Mouse (Mus musculus) limb, embryonic 13.5 days (tissue): ENCODE measurements around the gene Rprd2. TPM values are rescaled to one million over a fixed set of nuclear protein-coding genes. Genes with fewer than 3 reads are reported as not detected.

ENCODE experiments used
- ATAC-seq: fragments of 200-750 bp; cut with Nextera tagmentation; 2 replicates; pipeline ENCODE4 v1.8.0; 2017; ENCODE audit warnings: low read depth, moderate number of reproducible peaks, moderate TSS enrichment; ENCODE audit not compliant: low FRiP score
- H3K27ac ChIP-seq: fragments of 300-500 bp; sonication (generic); 2 replicates; pipeline ENCODE4 v1.5.1; 2015; ENCODE audit warnings: inconsistent platforms, mild to moderate bottlenecking, moderate library complexity
- H3K27me3 ChIP-seq: fragments of 300-500 bp; sonication (generic); 2 replicates; pipeline ENCODE4 v1.6.1; 2015; ENCODE audit warnings: mild to moderate bottlenecking, inconsistent platforms
- H3K36me3 ChIP-seq: fragments of 300-500 bp; sonication (generic); 2 replicates; pipeline ENCODE4 v1.6.1; 2015; ENCODE audit warnings: inconsistent platforms, mild to moderate bottlenecking, moderate library complexity
- H3K4me1 ChIP-seq: fragments of 300-500 bp; sonication (generic); 2 replicates; pipeline ENCODE4 v1.6.1; 2015; ENCODE audit warnings: inconsistent platforms
- H3K4me2 ChIP-seq: fragments of 300-500 bp; sonication (generic); replicated peaks from 2 replicates; pipeline ENCODE4 v1.6.1; 2015; ENCODE audit warnings: inconsistent platforms, mild to moderate bottlenecking, moderate library complexity
- H3K4me3 ChIP-seq: fragments of 300-500 bp; sonication (generic); 2 replicates; pipeline ENCODE4 v1.5.1; 2015; ENCODE audit warnings: moderate library complexity, mild to moderate bottlenecking, inconsistent platforms
- H3K9ac ChIP-seq: fragments of 300-500 bp; sonication (generic); 2 replicates; pipeline ENCODE4 v1.6.1; 2015; ENCODE audit warnings: mild to moderate bottlenecking, inconsistent platforms
- H3K9me3 ChIP-seq: fragments of 300-500 bp; sonication (generic); 2 replicates; pipeline ENCODE4 v1.6.1; 2016; ENCODE audit warnings: inconsistent platforms
- WGBS: fragments of 180-500 bp; shearing (Covaris S2); methylation state at CpG from one replicate; pipeline ENCODE4 v1.1.7; 2015; 5-methylcytosine and 5-hydroxymethylcytosine counted together
- polyA plus RNA-seq: library from polyadenylated mRNA; unstranded; fragments of >200 nt; fragmentation: Nextera tagmentation; extraction: Ambion mirVana; gene quantifications from 2 replicates; pipeline ENCODE4 v1.2.1, GENCODE M21; 2015

Gene Rprd2
- polyA plus RNA-seq, 1 experiment from 2014 or later, result 22.3 TPM

- Histone ChIP-seq H3K9ac (peak within 1 kb of the TSS; percentile 88), H3K27me3 (no peaks in the 10 kb centered on the region)
- under 1% methylated on average over 56 of the region's 56 CpGs for WGBS
Observed at GRCm38 (mm10) chr3:95855502-95856089, 36.9 kb upstream of the Rprd2 start, which contains the start of gene Prpf3. Gene Prpf3 (minus strand): TSS chr3:95855885.

GRCm38 (mm10) chr3:95851317-95851716 lies 32.7 kb upstream of the Rprd2 start:
- Histone ChIP-seq H3K9ac (no peak overlapping the region), H3K27me3 (no peaks in the 10 kb centered on the region), H3K9me3 (no peaks in the 10 kb centered on the region), H3K4me3 (no peak overlapping the region), H3K4me2 (no peak overlapping the region), H3K27ac (no peak overlapping the region), H3K4me1 (peaks cover 11% of the 10 kb centered on the region), H3K36me3 (peaks cover 71% of the 10 kb centered on the region)
- ATAC-seq, result no peak
- 94% methylated on average over 8 of the region's 8 CpGs for WGBS

More at GRCm38 (mm10) chr3:95855502-95856089, 36.9 kb upstream of the Rprd2 start, which contains the start of gene Prpf3:
- ATAC-seq, result peak; percentile 98
- Histone ChIP-seq H3K9me3 (no peaks in the 10 kb centered on the region), H3K4me1 (peaks cover 11% of the 10 kb centered on the region), H3K4me3 (peak within 1 kb of the TSS; percentile 86), H3K27ac (peak within 1 kb of the TSS; percentile 83), H3K4me2 (peak within 1 kb of the TSS; percentile 69), H3K36me3 (peaks cover 29% of the 10 kb centered on the region)

GRCm38 (mm10) chr3:95850611-95851010 lies 31.9 kb upstream of the Rprd2 start:
- no peak overlapping the region for H3K9ac ChIP-seq
- H3K4me3 ChIP-seq, result no peak overlapping the region
- no peak overlapping the region for H3K27ac ChIP-seq
- no peaks in the 10 kb centered on the region for H3K9me3 ChIP-seq
- ATAC-seq, result no peak
- H3K36me3 ChIP-seq, result peaks cover 78% of the 10 kb centered on the region
- 86% methylated on average over 4 of the region's 4 CpGs for WGBS
- H3K4me1 ChIP-seq, result peaks cover 9% of the 10 kb centered on the region
- H3K4me2 ChIP-seq, result no peak overlapping the region
- no peaks in the 10 kb centered on the region for H3K27me3 ChIP-seq

GRCm38 (mm10) chr3:95842503-95843214 lies 24.0 kb upstream of the Rprd2 start:
- no peaks in the 10 kb centered on the region for H3K9me3 ChIP-seq
- H3K4me3 ChIP-seq, result no peak overlapping the region
- H3K27ac ChIP-seq, result no peak overlapping the region
- H3K4me2 ChIP-seq, result no peak overlapping the region
- H3K4me1 ChIP-seq, result no peaks in the 10 kb centered on the region
- H3K9ac ChIP-seq, result no peak overlapping the region
- 90% methylated on average over 3 of the region's 3 CpGs for WGBS
- H3K27me3 ChIP-seq, result no peaks in the 10 kb centered on the region
- peaks cover 88% of the 10 kb centered on the region for H3K36me3 ChIP-seq
- no peak for ATAC-seq

- no peak for ATAC-seq
- Histone ChIP-seq H3K9ac (no peak overlapping the region), H3K27ac (no peak overlapping the region), H3K36me3 (peaks cover 84% of the 10 kb centered on the region), H3K27me3 (no peaks in the 10 kb centered on the region), H3K4me1 (no peaks in the 10 kb centered on the region), H3K4me3 (no peak overlapping the region), H3K4me2 (no peak overlapping the region), H3K9me3 (no peaks in the 10 kb centered on the region)
- 93% methylated on average over 2 of the region's 2 CpGs for WGBS
Observed at GRCm38 (mm10) chr3:95839250-95839649, 20.6 kb upstream of the Rprd2 start.

- no peak overlapping the region for H3K27ac ChIP-seq
- H3K27me3 ChIP-seq, result no peaks in the 10 kb centered on the region
- WGBS, result 98% methylated on average over 4 of the region's 4 CpGs
- no peak overlapping the region for H3K9ac ChIP-seq
- peaks cover 65% of the 10 kb centered on the region for H3K36me3 ChIP-seq
- no peak overlapping the region for H3K4me2 ChIP-seq
- H3K4me3 ChIP-seq, result no peak overlapping the region
- no peaks in the 10 kb centered on the region for H3K9me3 ChIP-seq
- no peaks in the 10 kb centered on the region for H3K4me1 ChIP-seq
- no peak for ATAC-seq
Observed at GRCm38 (mm10) chr3:95829053-95829452, 10.4 kb upstream of the Rprd2 start.

- Histone ChIP-seq H3K4me2 (no peak overlapping the region), H3K9ac (no peak overlapping the region), H3K36me3 (peaks cover 37% of the 10 kb centered on the region), H3K27me3 (no peaks in the 10 kb centered on the region), H3K4me1 (no peaks in the 10 kb centered on the region), H3K27ac (no peak overlapping the region), H3K4me3 (no peak overlapping the region), H3K9me3 (no peaks in the 10 kb centered on the region)
- ATAC-seq, result no peak
- 69% methylated on average over 2 of the region's 2 CpGs for WGBS
Observed at GRCm38 (mm10) chr3:95826275-95826674, 7.6 kb upstream of the Rprd2 start.

GRCm38 (mm10) chr3:95820046-95821010 lies 1.7 kb upstream of the Rprd2 start:
- peak overlapping the region; percentile 66 for H3K4me2 ChIP-seq
- no peaks in the 10 kb centered on the region for H3K27me3 ChIP-seq
- H3K36me3 ChIP-seq, result no peaks in the 10 kb centered on the region
- H3K4me3 ChIP-seq, result peak overlapping the region; percentile 76
- no peaks in the 10 kb centered on the region for H3K9me3 ChIP-seq
- peak overlapping the region; percentile 76 for H3K9ac ChIP-seq
- peak overlapping the region; percentile 98 for H3K27ac ChIP-seq
- WGBS, result 38% methylated on average over 10 of the region's 10 CpGs
- ATAC-seq, result no peak
- peaks cover 18% of the 10 kb centered on the region for H3K4me1 ChIP-seq

- H3K4me1 ChIP-seq, result peaks cover 20% of the 10 kb centered on the region
- under 1% methylated on average over 49 of the region's 49 CpGs for WGBS
- H3K4me2 ChIP-seq, result peak overlapping the region; percentile 66
- peak overlapping the region; percentile 76 for H3K9ac ChIP-seq
- peak; percentile 96 for ATAC-seq
- H3K4me3 ChIP-seq, result peak overlapping the region; percentile 76
- no peaks in the 10 kb centered on the region for H3K9me3 ChIP-seq
- no peaks in the 10 kb centered on the region for H3K36me3 ChIP-seq
- H3K27me3 ChIP-seq, result no peaks in the 10 kb centered on the region
- H3K27ac ChIP-seq, result peak overlapping the region; percentile 100
Observed at GRCm38 (mm10) chr3:95819351-95819985, 805 bp upstream of the Rprd2 start.

- under 1% methylated on average over 21 of the region's 21 CpGs for WGBS
- H3K4me3 ChIP-seq, result peak overlapping the region; percentile 76
- ATAC-seq, result no peak
Observed at GRCm38 (mm10) chr3:95818026-95818511, 594 bp downstream of the Rprd2 start.

GRCm38 (mm10) chr3:95816681-95817080 lies 2.0 kb downstream of the Rprd2 start:
- 90% methylated on average over 3 of the region's 3 CpGs for WGBS
- Histone ChIP-seq H3K27ac (no peak overlapping the region), H3K36me3 (peaks cover 5% of the 10 kb centered on the region), H3K4me3 (peak overlapping the region; percentile 21), H3K4me1 (peaks cover 20% of the 10 kb centered on the region), H3K27me3 (no peaks in the 10 kb centered on the region), H3K9ac (no peak overlapping the region), H3K9me3 (no peaks in the 10 kb centered on the region), H3K4me2 (peak overlapping the region; percentile 47)
- no peak for ATAC-seq

More at GRCm38 (mm10) chr3:95818026-95818511, 594 bp downstream of the Rprd2 start:
- peak overlapping the region; percentile 65 for H3K4me2 ChIP-seq
- H3K4me1 ChIP-seq, result peaks cover 20% of the 10 kb centered on the region
- H3K27me3 ChIP-seq, result no peaks in the 10 kb centered on the region
- H3K27ac ChIP-seq, result peak overlapping the region; percentile 100
- peak overlapping the region; percentile 98 for H3K9ac ChIP-seq
- H3K36me3 ChIP-seq, result no peaks in the 10 kb centered on the region; the same call in 1 of the 2 replicates
- no peaks in the 10 kb centered on the region for H3K9me3 ChIP-seq
